Mouse (Mus musculus) lung, postnatal 0 days (tissue): ENCODE measurements around the gene Aldh1l1. TPM values are rescaled to one million over a fixed set of nuclear protein-coding genes. Genes with fewer than 3 reads are reported as not detected.
A peak's percentile ranks its signal among the peaks of the same experiment; 100 is the strongest.

Experiments used
- ATAC-seq: fragments of 200-750 bp; cut with Nextera tagmentation; 2 replicates; pipeline ENCODE4 v1.8.0; 2017; ENCODE audit warnings: moderate library complexity
- DNase-seq: peaks from one replicate; pipeline ENCODE4 v3.0.0-alpha.2; 2016; ENCODE audit warnings: low spot score
- H3K27ac ChIP-seq: fragments of 300-500 bp; sonication (generic); 2 replicates; pipeline ENCODE4 v1.5.1; 2014; ENCODE audit warnings: antibody characterized with exemption, mild to moderate bottlenecking, low read length, mixed read lengths
- H3K27me3 ChIP-seq: fragments of 300-500 bp; sonication (generic); replicated peaks from 2 replicates; pipeline ENCODE4 v1.6.1; 2014; ENCODE audit warnings: low read length, mixed read lengths; ENCODE audit not compliant: insufficient read depth
- H3K36me3 ChIP-seq: fragments of 300-500 bp; sonication (generic); 2 replicates; pipeline ENCODE4 v1.6.1; 2014; ENCODE audit warnings: low read length, mixed read lengths; ENCODE audit not compliant: insufficient read depth
- H3K4me1 ChIP-seq: fragments of 300-500 bp; sonication (generic); 2 replicates; pipeline ENCODE4 v1.6.1; 2014; ENCODE audit warnings: antibody characterized with exemption, low read depth, low read length, mixed read lengths; ENCODE audit not compliant: insufficient read depth
- H3K4me2 ChIP-seq: fragments of 300-500 bp; sonication (generic); replicated peaks from 2 replicates; pipeline ENCODE4 v1.6.1; 2014; ENCODE audit warnings: low read depth, mild to moderate bottlenecking, low read length, moderate library complexity, mixed read lengths
- H3K4me3 ChIP-seq: fragments of 300-500 bp; sonication (generic); 2 replicates; pipeline ENCODE4 v1.5.1; 2014; ENCODE audit warnings: low read depth, low read length
- H3K9ac ChIP-seq: fragments of 300-500 bp; sonication (generic); replicated peaks from 2 replicates; pipeline ENCODE4 v1.6.1; 2014; ENCODE audit warnings: low read depth, mild to moderate bottlenecking
- H3K9me3 ChIP-seq: fragments of 300-500 bp; sonication (generic); 2 replicates; pipeline ENCODE4 v1.6.1; 2016; ENCODE audit warnings: low read length, mixed read lengths
- CTCF ChIP-seq: IDR thresholded peaks from 2 replicates; pipeline ENCODE4 v1.5.1; 2016; ENCODE audit warnings: antibody characterized with exemption, mild to moderate bottlenecking
- EP300 ChIP-seq: IDR thresholded peaks from 2 replicates; pipeline ENCODE4 v1.6.1; 2016; ENCODE audit warnings: antibody characterized with exemption, mild to moderate bottlenecking, control low read depth
- WGBS: fragments of 180-500 bp; shearing (Covaris S2); extraction: QIAGEN DNeasy Blood & Tissue Kit; methylation state at CpG from one replicate; pipeline ENCODE4 v1.1.7; 2014; 5-methylcytosine and 5-hydroxymethylcytosine counted together
- polyA plus RNA-seq: library from polyadenylated mRNA; unstranded; fragments of >200 nt; fragmentation: Nextera tagmentation; extraction: Ambion mirVana; gene quantifications from 2 replicates; pipeline ENCODE4 v1.2.1, GENCODE M21; 2015

Aldh1l1 gene
- polyA plus RNA-seq, 1 experiment from 2014 or later = 4.8 TPM

GRCm38 (mm10) chr6:90560390-90561058, 74.3 kb downstream of the Aldh1l1 start:
- Histone ChIP-seq H3K27me3 (no peaks in the 10 kb centered on the region), H3K4me1 (peaks cover 7% of the 10 kb centered on the region; the same call in 1 of the 2 replicates), H3K27ac (no peak overlapping the region), H3K4me3 (no peak overlapping the region), H3K9me3 (no peaks in the 10 kb centered on the region), H3K4me2 (no peak overlapping the region), H3K9ac (no peak overlapping the region), H3K36me3 (no peaks in the 10 kb centered on the region)
- 47% methylated on average over 3 of the region's 3 CpGs for WGBS
- DNase-seq = peak; percentile 33
- TF ChIP-seq EP300 (no peak), CTCF (no peak)
- ATAC-seq = no peak

DNA sequence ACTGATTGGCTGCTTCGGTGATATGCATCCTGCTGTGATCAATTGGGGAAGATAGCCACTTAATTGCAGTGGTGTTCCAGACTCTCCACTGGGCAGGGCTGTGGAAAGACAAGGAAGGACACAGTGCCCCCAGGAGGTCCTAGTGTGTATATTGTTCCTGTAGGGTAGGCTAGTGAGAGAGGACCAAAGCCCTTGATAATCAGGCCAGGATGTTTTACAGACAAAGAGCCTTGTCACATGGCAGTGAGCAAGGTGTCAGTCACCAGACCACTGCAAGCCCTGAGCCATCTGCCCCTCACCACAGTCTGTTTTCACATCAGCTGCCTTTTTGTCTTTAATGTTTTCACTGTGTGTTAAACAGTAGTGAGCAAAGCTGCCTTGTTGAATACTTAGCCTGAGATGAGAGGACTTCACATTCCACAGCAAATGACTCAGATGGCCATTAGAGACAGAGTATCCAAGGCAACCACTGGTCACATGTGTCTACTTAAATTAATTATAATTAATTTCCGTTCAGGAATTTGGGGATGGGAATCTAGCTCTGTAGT, 75.1 kb downstream of the Aldh1l1 start:
- WGBS = 20% methylated on average over 2 of the region's 2 CpGs
- Histone ChIP-seq H3K4me1 (peaks cover 7% of the 10 kb centered on the region; the same call in 1 of the 2 replicates), H3K9me3 (no peaks in the 10 kb centered on the region), H3K9ac (no peak overlapping the region), H3K4me3 (no peak overlapping the region), H3K4me2 (no peak overlapping the region), H3K27ac (peak overlapping the region; percentile 57; the same call in 1 of the 2 replicates), H3K36me3 (no peaks in the 10 kb centered on the region), H3K27me3 (no peaks in the 10 kb centered on the region)
- ATAC-seq (peak; percentile 83), DNase-seq (peak; percentile 75)
- TF ChIP-seq EP300 (peak; percentile 70), CTCF (peak; percentile 62)

DNA sequence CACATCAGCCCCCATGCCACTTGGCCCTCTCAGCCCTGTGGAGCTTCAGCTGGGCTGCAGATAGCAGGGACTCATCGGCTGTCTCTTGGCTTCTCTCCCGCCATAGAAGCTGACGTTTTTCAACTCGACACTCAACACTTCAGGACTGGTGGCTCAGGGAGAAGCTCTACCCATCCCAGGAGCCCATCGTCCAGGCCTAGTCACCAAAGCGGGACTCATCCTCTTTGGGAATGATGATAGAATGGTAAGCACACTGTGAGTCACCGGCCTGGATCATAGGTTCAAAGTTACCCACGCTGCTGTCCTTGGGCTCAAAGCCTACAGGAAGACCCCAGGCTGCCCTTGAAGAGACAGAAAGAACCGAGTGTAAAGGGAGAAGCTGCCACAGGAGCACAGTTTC, 78.0 kb downstream of the Aldh1l1 start:
- H3K9ac ChIP-seq = no peak overlapping the region
- H3K4me1 ChIP-seq = no peaks in the 10 kb centered on the region
- H3K27ac ChIP-seq = no peak overlapping the region
- TF ChIP-seq EP300 (no peak), CTCF (no peak)
- no peaks in the 10 kb centered on the region for H3K27me3 ChIP-seq
- DNase-seq (no peak), ATAC-seq (no peak)
- 69% methylated on average over 9 of the region's 9 CpGs for WGBS
- no peak overlapping the region for H3K4me3 ChIP-seq
- H3K36me3 ChIP-seq = no peaks in the 10 kb centered on the region
- no peak overlapping the region for H3K4me2 ChIP-seq
- H3K9me3 ChIP-seq = no peaks in the 10 kb centered on the region

GRCm38 (mm10) chr6:90565357-90566215, 79.4 kb downstream of the Aldh1l1 start:
- ATAC-seq = no peak
- no peaks in the 10 kb centered on the region for H3K9me3 ChIP-seq
- no peaks in the 10 kb centered on the region for H3K36me3 ChIP-seq
- H3K27ac ChIP-seq = no peak overlapping the region
- 41% methylated on average over 13 of the region's 13 CpGs for WGBS
- TF ChIP-seq CTCF (no peak), EP300 (no peak)
- H3K9ac ChIP-seq = no peak overlapping the region
- no peaks in the 10 kb centered on the region for H3K4me1 ChIP-seq
- H3K27me3 ChIP-seq = no peaks in the 10 kb centered on the region
- no peak overlapping the region for H3K4me3 ChIP-seq
- DNase-seq = no peak
- H3K4me2 ChIP-seq = no peak overlapping the region

DNA sequence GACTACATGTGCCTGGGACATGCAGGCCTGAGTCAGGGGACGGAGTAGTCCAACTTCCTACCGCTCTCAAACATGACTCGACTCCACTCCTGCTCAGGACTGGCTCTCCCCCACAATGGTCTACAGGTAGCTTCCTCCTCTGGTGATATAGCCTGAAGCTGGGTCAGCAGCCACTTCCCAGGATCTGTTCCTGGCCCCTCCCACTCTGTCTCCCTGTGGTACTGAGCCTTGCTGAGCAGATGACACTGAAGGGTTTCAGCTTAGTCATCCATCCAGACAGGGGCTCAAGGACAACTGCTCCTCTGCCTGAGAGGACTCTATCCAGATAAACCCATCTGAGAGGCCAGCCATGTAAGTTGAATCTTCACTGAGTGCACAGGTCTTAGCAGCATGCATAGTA, 81.3 kb downstream of the Aldh1l1 start:
- H3K4me3 ChIP-seq = no peak overlapping the region
- TF ChIP-seq CTCF (no peak), EP300 (no peak)
- DNase-seq (no peak), ATAC-seq (no peak)
- no peaks in the 10 kb centered on the region for H3K9me3 ChIP-seq
- H3K36me3 ChIP-seq = no peaks in the 10 kb centered on the region
- no peaks in the 10 kb centered on the region for H3K4me1 ChIP-seq
- H3K4me2 ChIP-seq = no peak overlapping the region
- 91% methylated on average over 3 of the region's 3 CpGs for WGBS
- no peak overlapping the region for H3K9ac ChIP-seq
- no peak overlapping the region for H3K27ac ChIP-seq
- H3K27me3 ChIP-seq = no peaks in the 10 kb centered on the region

- TF ChIP-seq CTCF (no peak), EP300 (no peak)
- Histone ChIP-seq H3K9ac (no peak overlapping the region), H3K4me1 (no peaks in the 10 kb centered on the region), H3K4me3 (no peak overlapping the region), H3K27ac (no peak overlapping the region), H3K9me3 (no peaks in the 10 kb centered on the region), H3K36me3 (no peaks in the 10 kb centered on the region), H3K4me2 (no peak overlapping the region), H3K27me3 (no peaks in the 10 kb centered on the region)
- DNase-seq = no peak
- WGBS = 70% methylated on average over 3 of the region's 3 CpGs
- ATAC-seq = no peak
These were observed 81.7 kb downstream of the Aldh1l1 start for GRCm38 (mm10) chr6:90567928-90568327.
